Mouse (Mus musculus) monocyte, adult 59 days (primary cell): Measurements from ENCODE around the gene Cdh12. TPM values are rescaled to one million over a fixed set of nuclear protein-coding genes. Genes with fewer than 3 reads are reported as not detected.

Source experiments
- total RNA-seq, 2 experiments: library from RNA; stranded (reverse); gene quantifications; one replicate each; pipeline ENCODE4 v1.2.4; 2023

Gene Cdh12
- total RNA-seq: not detected

GRCm38 (mm10) chr15:20448861-20449663, at the start of gene Cdh12:
Gene Cdh12, plus strand, starts transcription at chr15:20449265.

GRCm38 (mm10) chr15:20666650-20667049, 217.6 kb downstream of the Cdh12 start, which contains the start of gene Acot10:
Gene Acot10, minus strand, starts transcription at chr15:20666750.

Other genes starting within 250 kb of the Cdh12 start
- gene Acot10, start 217.5 kb downstream of the Cdh12 start, total RNA-seq: not detected